In genomic region chr17:14942181-14942580, GRCm38 (mm10) we compare ENCODE assay signal across 9 mouse cellular contexts. TPM values are rescaled to one million over a fixed set of nuclear protein-coding genes. Genes with fewer than 3 reads are reported as not detected.
A peak's percentile ranks its signal among the peaks of the same experiment; 100 is the strongest.
DNase-seq lines count a peak whose midpoint lies in the region; ATAC-seq and TF ChIP-seq lines count a peak whose summit lies in the region.
"Not testable (repeated sequence)": the region's sequence is repeated elsewhere in the genome, so short reads cannot be mapped to it uniquely, and the experiment has no call there.
"Had no signal": no experiment of that assay in that cellular context is flagged by ENCODE, and none has a peak within 500 bp of the region (broad histone marks: within the 10 kb centered on the region; RNA-seq: fewer than 3 reads in every experiment).

No protein-coding gene starts in this region.

- WGBS in embryonic facial prominence, embryonic 15.5 days: 63% methylated on average over 6 of the region's 6 CpGs
- 71% methylated on average over 6 of the region's 6 CpGs for WGBS in heart, embryonic 11.5 days (ENCODE audit: insufficient replicate concordance)
- 52% methylated on average over 6 of the region's 6 CpGs for WGBS in hindbrain, postnatal 0 days
- 74% methylated on average over 6 of the region's 6 CpGs for WGBS in limb, embryonic 10.5 days
- WGBS in lung, embryonic 15.5 days: 58% methylated on average over 6 of the region's 6 CpGs
- 72% methylated on average over 6 of the region's 6 CpGs for WGBS in neural tube, embryonic 11.5 days

- not testable (repeated sequence) for ATAC-seq in embryonic facial prominence, embryonic 15.5 days (ENCODE audit: insufficient number of reproducible peaks, low FRiP score, low TSS enrichment, low read depth); heart, embryonic 11.5 days (replicated peaks; ENCODE audit: insufficient number of reproducible peaks, low FRiP score, low TSS enrichment); hindbrain, postnatal 0 days; lung, embryonic 15.5 days (ENCODE audit: borderline replicate concordance, extremely low read depth, low FRiP score, low TSS enrichment); neural tube, embryonic 11.5 days (ENCODE audit: insufficient read depth, low FRiP score, low TSS enrichment)

- H3K4me3 ChIP-seq in embryonic facial prominence, embryonic 15.5 days (replicated peaks): peak overlapping the region; percentile 86
- peak overlapping the region; percentile 93; the same call in 1 of the 2 replicates for H3K4me3 ChIP-seq in heart, embryonic 11.5 days (ENCODE audit: low read depth, low read length)
- peak overlapping the region; percentile 91 for H3K4me3 ChIP-seq in hindbrain, postnatal 0 days (ENCODE audit: low read length)
- peak overlapping the region; percentile 85 for H3K4me3 ChIP-seq in limb, embryonic 10.5 days
- peak overlapping the region; percentile 85 for H3K4me3 ChIP-seq in lung, embryonic 15.5 days
- H3K4me3 ChIP-seq in neural tube, embryonic 11.5 days (ENCODE audit: low read depth, low read length): peak overlapping the region; percentile 73; the same call in 1 of the 2 replicates

- H3K27ac ChIP-seq in embryonic facial prominence, embryonic 15.5 days (replicated peaks): peak overlapping the region; percentile 83; the same call in 1 of the 2 replicates
- H3K27ac ChIP-seq in heart, embryonic 11.5 days (ENCODE audit: low read depth, low read length); lung, embryonic 15.5 days; neural tube, embryonic 11.5 days (ENCODE audit: low read depth, low read length): not testable (repeated sequence)
- peak overlapping the region; percentile 85; the same call in 1 of the 2 replicates for H3K27ac ChIP-seq in hindbrain, postnatal 0 days
- 0 out of 2 replicates have a peak overlapping the region, but pooled peaks have one; percentile 87 for H3K27ac ChIP-seq in limb, embryonic 10.5 days

- H3K4me1 ChIP-seq in embryonic facial prominence, embryonic 15.5 days: peaks cover 19% of the 10 kb centered on the region
- peaks cover 14% of the 10 kb centered on the region for H3K4me1 ChIP-seq in heart, embryonic 11.5 days (ENCODE audit: control insufficient read depth, insufficient read depth, low read length)
- H3K4me1 ChIP-seq in hindbrain, postnatal 0 days (ENCODE audit: insufficient read depth, low read length): peaks cover 10% of the 10 kb centered on the region
- peaks cover 21% of the 10 kb centered on the region for H3K4me1 ChIP-seq in limb, embryonic 10.5 days
- H3K4me1 ChIP-seq in lung, embryonic 15.5 days: peaks cover 22% of the 10 kb centered on the region
- not testable (repeated sequence) for H3K4me1 ChIP-seq in neural tube, embryonic 11.5 days (ENCODE audit: control insufficient read depth, insufficient read depth, low read length)

- TF ChIP-seq CTCF in hindbrain, postnatal 0 days (IDR thresholded peaks at IDR 0.05; ENCODE audit: low read depth): not testable (repeated sequence)

- peak; percentile 4 to 15 for DNase-seq in cerebellum, adult 18-20 months
- not testable (repeated sequence) for DNase-seq in hindbrain, postnatal 0 days (ENCODE audit: low spot score); limb, embryonic 10.5 days (ENCODE audit: low spot score); neural tube, embryonic 11.5 days (ENCODE audit: low spot score)

- not testable (repeated sequence) for H3K9me3 ChIP-seq in embryonic facial prominence, embryonic 15.5 days (replicated peaks); heart, embryonic 11.5 days (replicated peaks; ENCODE audit: control insufficient read depth, low read length); hindbrain, postnatal 0 days (ENCODE audit: low read length); limb, embryonic 10.5 days (replicated peaks); lung, embryonic 15.5 days; neural tube, embryonic 11.5 days (ENCODE audit: control insufficient read depth, low read length)

- not testable (repeated sequence) for H3K27me3 ChIP-seq in embryonic facial prominence, embryonic 15.5 days; heart, embryonic 11.5 days (ENCODE audit: control insufficient read depth, insufficient read depth, low read length); hindbrain, postnatal 0 days (ENCODE audit: insufficient read depth, low read length); limb, embryonic 10.5 days (ENCODE audit: low read depth, poor library complexity, severe bottlenecking); lung, embryonic 15.5 days; neural tube, embryonic 11.5 days (ENCODE audit: control insufficient read depth, insufficient read depth, low read length)

- not testable (repeated sequence) for H3K36me3 ChIP-seq in embryonic facial prominence, embryonic 15.5 days; heart, embryonic 11.5 days (ENCODE audit: control insufficient read depth, insufficient read depth, low read length); neural tube, embryonic 11.5 days (ENCODE audit: control insufficient read depth, insufficient read depth, low read length)
- H3K36me3 ChIP-seq in hindbrain, postnatal 0 days (ENCODE audit: insufficient read depth, low read length): peaks cover 12% of the 10 kb centered on the region
- peaks cover 27% of the 10 kb centered on the region for H3K36me3 ChIP-seq in limb, embryonic 10.5 days
- peaks cover 19% of the 10 kb centered on the region; the same call in 1 of the 2 replicates for H3K36me3 ChIP-seq in lung, embryonic 15.5 days

- peak overlapping the region; percentile 85; the same call in 1 of the 2 replicates for H3K9ac ChIP-seq in embryonic facial prominence, embryonic 15.5 days
- H3K9ac ChIP-seq in heart, embryonic 11.5 days (ENCODE audit: low read depth, low read length): not testable (repeated sequence)
- peak overlapping the region; percentile 89 for H3K9ac ChIP-seq in hindbrain, postnatal 0 days (replicated peaks; ENCODE audit: low read length)
- peak overlapping the region; percentile 87; the same call in 1 of the 2 replicates for H3K9ac ChIP-seq in lung, embryonic 15.5 days
- peak overlapping the region; percentile 72; the same call in 1 of the 2 replicates for H3K9ac ChIP-seq in neural tube, embryonic 11.5 days (ENCODE audit: low read length)

- peak overlapping the region; percentile 88 for H3K4me2 ChIP-seq in embryonic facial prominence, embryonic 15.5 days (replicated peaks)
- peak overlapping the region; percentile 94 for H3K4me2 ChIP-seq in heart, embryonic 11.5 days
- peak overlapping the region; percentile 84 for H3K4me2 ChIP-seq in hindbrain, postnatal 0 days (ENCODE audit: low read depth, low read length)
- H3K4me2 ChIP-seq in lung, embryonic 15.5 days: peak overlapping the region; percentile 87
- H3K4me2 ChIP-seq in neural tube, embryonic 11.5 days (ENCODE audit: low read depth): peak overlapping the region; percentile 73

RNA-seq across cellular contexts. Expression of gene Wdr27, which starts 0.8 kb away (rescaled TPM):
- polyA plus RNA-seq in embryonic facial prominence, embryonic 15.5 days (2015; fragmentation: Nextera tagmentation; extraction: Ambion mirVana): 10.3 and 13.1 TPM in 2 replicates
- 5.1 and 5.5 TPM in 2 replicates for polyA plus RNA-seq in heart, embryonic 11.5 days (2014; fragmentation: Nextera tagmentation; extraction: Ambion mirVana)
- total RNA-seq in hindbrain, postnatal 0 days (2014; rRNA removed): 0.36 and 1.3 TPM in 2 replicates
- 11.1 and 11.8 TPM in 2 replicates for polyA plus RNA-seq in hindbrain, postnatal 0 days (2015; fragmentation: Nextera tagmentation; extraction: Ambion mirVana)
- 3.4 and 5.0 TPM in 2 replicates for polyA plus RNA-seq in limb, embryonic 10.5 days (2016; fragmentation: Nextera tagmentation; extraction: Ambion mirVana)
- polyA plus RNA-seq in lung, embryonic 15.5 days (2015; fragmentation: Nextera tagmentation; extraction: Ambion mirVana): 8.2 and 8.6 TPM in 2 replicates
- 4.4 and 4.7 TPM in 2 replicates for polyA plus RNA-seq in neural tube, embryonic 11.5 days (2014; fragmentation: Nextera tagmentation; extraction: Ambion mirVana)
- total RNA-seq: neutrophil, adult 5-6 weeks had no signal

RNA-seq across cellular contexts. Expression of gene 1600012H06Rik, which starts 0.8 kb away (rescaled TPM):
- 40.7 and 42.7 TPM in 2 replicates for polyA plus RNA-seq in embryonic facial prominence, embryonic 15.5 days (2015; fragmentation: Nextera tagmentation; extraction: Ambion mirVana)
- polyA plus RNA-seq in heart, embryonic 11.5 days (2014; fragmentation: Nextera tagmentation; extraction: Ambion mirVana): 33.2 and 38.6 TPM in 2 replicates
- total RNA-seq in hindbrain, postnatal 0 days (2014; rRNA removed): 9.7 and 16.1 TPM in 2 replicates
- polyA plus RNA-seq in hindbrain, postnatal 0 days (2015; fragmentation: Nextera tagmentation; extraction: Ambion mirVana): 23.9 and 25.4 TPM in 2 replicates
- polyA plus RNA-seq in limb, embryonic 10.5 days (2016; fragmentation: Nextera tagmentation; extraction: Ambion mirVana): 21.3 and 25.4 TPM in 2 replicates
- polyA plus RNA-seq in lung, embryonic 15.5 days (2015; fragmentation: Nextera tagmentation; extraction: Ambion mirVana): 35.6 and 38.2 TPM in 2 replicates
- 31.6 and 36.2 TPM in 2 replicates for polyA plus RNA-seq in neural tube, embryonic 11.5 days (2014; fragmentation: Nextera tagmentation; extraction: Ambion mirVana)

RNA-seq across cellular contexts. Expression of gene Phf10, which starts 18.9 kb away (rescaled TPM):
- polyA plus RNA-seq in embryonic facial prominence, embryonic 15.5 days (2015; fragmentation: Nextera tagmentation; extraction: Ambion mirVana): 40.9 and 45.3 TPM in 2 replicates
- polyA plus RNA-seq in heart, embryonic 11.5 days (2014; fragmentation: Nextera tagmentation; extraction: Ambion mirVana): 29.4 and 36.7 TPM in 2 replicates
- total RNA-seq in hindbrain, postnatal 0 days (2014; rRNA removed): 35.4 and 38.3 TPM in 2 replicates
- 12.5 and 15.9 TPM in 2 replicates for polyA plus RNA-seq in hindbrain, postnatal 0 days (2015; fragmentation: Nextera tagmentation; extraction: Ambion mirVana)
- polyA plus RNA-seq in limb, embryonic 10.5 days (2016; fragmentation: Nextera tagmentation; extraction: Ambion mirVana): 31.0 and 32.2 TPM in 2 replicates
- polyA plus RNA-seq in lung, embryonic 15.5 days (2015; fragmentation: Nextera tagmentation; extraction: Ambion mirVana): 39.1 and 39.4 TPM in 2 replicates
- 34.2 and 37.0 TPM in 2 replicates for polyA plus RNA-seq in neural tube, embryonic 11.5 days (2014; fragmentation: Nextera tagmentation; extraction: Ambion mirVana)

RNA-seq across cellular contexts. Expression of gene 9030025P20Rik, which starts 36.1 kb away (rescaled TPM):
- 7.7 and 9.0 TPM in 2 replicates for polyA plus RNA-seq in embryonic facial prominence, embryonic 15.5 days (2015; fragmentation: Nextera tagmentation; extraction: Ambion mirVana)
- polyA plus RNA-seq in heart, embryonic 11.5 days (2014; fragmentation: Nextera tagmentation; extraction: Ambion mirVana): 6.6 and 7.2 TPM in 2 replicates
- total RNA-seq in hindbrain, postnatal 0 days (2014; rRNA removed): 7.4 and 9.8 TPM in 2 replicates
- polyA plus RNA-seq in hindbrain, postnatal 0 days (2015; fragmentation: Nextera tagmentation; extraction: Ambion mirVana): 8.7 and 8.9 TPM in 2 replicates
- polyA plus RNA-seq in limb, embryonic 10.5 days (2016; fragmentation: Nextera tagmentation; extraction: Ambion mirVana): 10.9 and 11.1 TPM in 2 replicates
- polyA plus RNA-seq in lung, embryonic 15.5 days (2015; fragmentation: Nextera tagmentation; extraction: Ambion mirVana): 9.3 and 11.2 TPM in 2 replicates
- 6.6 and 8.2 TPM in 2 replicates for polyA plus RNA-seq in neural tube, embryonic 11.5 days (2014; fragmentation: Nextera tagmentation; extraction: Ambion mirVana)

RNA-seq across cellular contexts. Expression of gene Gm3417, which starts 36.4 kb away (rescaled TPM):
- 2.7 and 3.3 TPM in 2 replicates for polyA plus RNA-seq in embryonic facial prominence, embryonic 15.5 days (2015; fragmentation: Nextera tagmentation; extraction: Ambion mirVana)
- polyA plus RNA-seq in heart, embryonic 11.5 days (2014; fragmentation: Nextera tagmentation; extraction: Ambion mirVana): not detected in 2 replicates
- 1.3 TPM in 1 of 2 replicates, not detected in the other for total RNA-seq in hindbrain, postnatal 0 days (2014; rRNA removed)
- 1.3 and 3.3 TPM in 2 replicates for polyA plus RNA-seq in hindbrain, postnatal 0 days (2015; fragmentation: Nextera tagmentation; extraction: Ambion mirVana)
- 0.31 and 0.78 TPM in 2 replicates for polyA plus RNA-seq in limb, embryonic 10.5 days (2016; fragmentation: Nextera tagmentation; extraction: Ambion mirVana)
- polyA plus RNA-seq in lung, embryonic 15.5 days (2015; fragmentation: Nextera tagmentation; extraction: Ambion mirVana): not detected in 2 replicates
- polyA plus RNA-seq in neural tube, embryonic 11.5 days (2014; fragmentation: Nextera tagmentation; extraction: Ambion mirVana): not detected in 2 replicates
- total RNA-seq: heart, postnatal 10 days; neutrophil, adult 5-6 weeks had no signal
